Mouse (Mus musculus) cerebellum, adult 2 months (tissue): ENCODE results near the gene Unc45a.

ENCODE experiments used
- CTCF ChIP-seq: fragments of 200-500 bp; IDR thresholded peaks from 2 replicates; pipeline ENCODE4 v1.5.1; 2011; ENCODE audit warnings: low read depth, mild to moderate bottlenecking, control low read depth, low read length, moderate library complexity, borderline replicate concordance; ENCODE audit not compliant: insufficient read depth
- POLR2A ChIP-seq: fragments of 200-500 bp; IDR thresholded peaks from 2 replicates; pipeline ENCODE4 v1.6.1; 2011; ENCODE audit warnings: low read length, control low read depth, borderline replicate concordance; ENCODE audit not compliant: insufficient read depth

- TF ChIP-seq CTCF (no peak), POLR2A (no peak)
Observed at GRCm38 (mm10) chr7:80330278-80330677, 10.5 kb downstream of the Unc45a start.
